Mouse (Mus musculus) limb, embryonic 14.5 days (tissue): ENCODE data around the gene Sema5b. TPM values are rescaled to one million over a fixed set of nuclear protein-coding genes. Genes with fewer than 3 reads are reported as not detected.
A peak's percentile ranks its signal among the peaks of the same experiment; 100 is the strongest.

Experiments
- ATAC-seq: fragments of 200-750 bp; cut with Nextera tagmentation; 2 replicates; pipeline ENCODE4 v1.8.0; 2017; ENCODE audit warnings: low read depth, moderate number of reproducible peaks, moderate TSS enrichment; ENCODE audit not compliant: low FRiP score
- DNase-seq: peaks from one replicate; pipeline ENCODE4 v3.0.0-alpha.2; 2015; ENCODE audit warnings: low spot score
- H3K27ac ChIP-seq: fragments of 300-500 bp; sonication (generic); replicated peaks from 2 replicates; pipeline ENCODE4 v1.5.1; 2014; ENCODE audit warnings: low read depth, mild to moderate bottlenecking, low read length, moderate library complexity, mixed read lengths
- H3K27me3 ChIP-seq: fragments of 300-500 bp; sonication (generic); 2 replicates; pipeline ENCODE4 v1.6.1; 2014; ENCODE audit warnings: low read length, mixed read lengths; ENCODE audit not compliant: control insufficient read depth, insufficient read depth
- H3K36me3 ChIP-seq: fragments of 300-500 bp; sonication (generic); 2 replicates; pipeline ENCODE4 v1.6.1; 2014; ENCODE audit warnings: mild to moderate bottlenecking, low read length, moderate library complexity, mixed read lengths; ENCODE audit not compliant: control insufficient read depth, insufficient read depth
- H3K4me1 ChIP-seq: fragments of 300-500 bp; sonication (generic); 2 replicates; pipeline ENCODE4 v1.6.1; 2014; ENCODE audit warnings: antibody characterized with exemption, low read length, mixed read lengths; ENCODE audit not compliant: control insufficient read depth, insufficient read depth
- H3K4me2 ChIP-seq: fragments of 300-500 bp; sonication (generic); replicated peaks from 2 replicates; pipeline ENCODE4 v1.6.1; 2014; ENCODE audit warnings: low read depth, mild to moderate bottlenecking, low read length, moderate library complexity; ENCODE audit not compliant: severe bottlenecking
- H3K4me3 ChIP-seq: fragments of 300-500 bp; sonication (generic); replicated peaks from 2 replicates; pipeline ENCODE4 v1.5.1; 2014; ENCODE audit warnings: low read length
- H3K9ac ChIP-seq: fragments of 300-500 bp; sonication (generic); 2 replicates; pipeline ENCODE4 v1.6.1; 2014; ENCODE audit warnings: mild to moderate bottlenecking, low read depth, low read length, moderate library complexity; ENCODE audit not compliant: severe bottlenecking
- H3K9me3 ChIP-seq: fragments of 300-500 bp; sonication (generic); 2 replicates; pipeline ENCODE4 v1.6.1; 2016; ENCODE audit warnings: low read length; ENCODE audit not compliant: control insufficient read depth
- POLR2A ChIP-seq: fragments of 200-500 bp; IDR thresholded peaks from 2 replicates; pipeline ENCODE4 v1.8.0; 2012; ENCODE audit warnings: inconsistent platforms, mild to moderate bottlenecking, moderate library complexity, borderline replicate concordance; ENCODE audit not compliant: insufficient read depth, insufficient read length; ENCODE audit errors: extremely low read depth
- WGBS: fragments of 180-500 bp; shearing (Covaris S2); extraction: QIAGEN DNeasy Blood & Tissue Kit; methylation state at CpG from one replicate; pipeline ENCODE4 v1.1.7; 2014; 5-methylcytosine and 5-hydroxymethylcytosine counted together
- polyA plus RNA-seq, 2 experiments: library from polyadenylated mRNA; depleted of rRNA in 1 of 2; stranded (reverse) in 1 of 2; unstranded in 1 of 2; fragments of >200 nt; fragmentation: Nextera tagmentation in 1 of 2; extraction: Ambion mirVana in 1 of 2; gene quantifications; 2 replicates each; pipeline versions ENCODE4 v1.2.1 to v1.2.3; 2012 to 2014

The Sema5b gene
- polyA plus RNA-seq, 2 experiments: 4.2 to 17.4 TPM

DNA sequence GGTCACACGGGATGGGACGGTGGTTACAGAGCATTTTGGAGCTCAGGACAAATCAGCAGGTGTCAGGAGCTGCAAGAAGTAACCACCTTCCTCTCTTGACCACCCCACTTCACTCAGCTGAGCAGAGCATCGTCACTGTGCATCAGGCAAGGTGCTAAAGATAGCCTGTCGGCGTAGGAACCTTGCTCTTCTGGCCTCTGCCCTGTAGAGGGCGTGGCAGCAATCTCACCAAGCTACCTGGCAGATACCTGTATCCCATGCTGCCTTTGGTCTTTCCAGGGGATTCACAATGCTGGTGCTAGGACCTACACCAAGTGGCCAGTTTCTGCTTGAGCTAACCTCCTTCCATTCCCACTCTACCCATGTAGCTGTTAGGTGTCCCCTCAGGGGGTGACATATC is 55.3 kb downstream of the Sema5b start:
- H3K9me3 ChIP-seq: peaks cover 3% of the 10 kb centered on the region; the same call in 1 of the 2 replicates
- WGBS: 63% methylated on average over 6 of the region's 6 CpGs
- no peak for TF ChIP-seq POLR2A
- H3K4me2 ChIP-seq: no peak overlapping the region
- no peak overlapping the region for H3K4me3 ChIP-seq
- no peaks in the 10 kb centered on the region for H3K36me3 ChIP-seq
- H3K27me3 ChIP-seq: no peaks in the 10 kb centered on the region
- DNase-seq: no peak
- H3K27ac ChIP-seq: no peak overlapping the region
- peaks cover 39% of the 10 kb centered on the region for H3K4me1 ChIP-seq
- no peak overlapping the region for H3K9ac ChIP-seq
- ATAC-seq: no peak

DNA sequence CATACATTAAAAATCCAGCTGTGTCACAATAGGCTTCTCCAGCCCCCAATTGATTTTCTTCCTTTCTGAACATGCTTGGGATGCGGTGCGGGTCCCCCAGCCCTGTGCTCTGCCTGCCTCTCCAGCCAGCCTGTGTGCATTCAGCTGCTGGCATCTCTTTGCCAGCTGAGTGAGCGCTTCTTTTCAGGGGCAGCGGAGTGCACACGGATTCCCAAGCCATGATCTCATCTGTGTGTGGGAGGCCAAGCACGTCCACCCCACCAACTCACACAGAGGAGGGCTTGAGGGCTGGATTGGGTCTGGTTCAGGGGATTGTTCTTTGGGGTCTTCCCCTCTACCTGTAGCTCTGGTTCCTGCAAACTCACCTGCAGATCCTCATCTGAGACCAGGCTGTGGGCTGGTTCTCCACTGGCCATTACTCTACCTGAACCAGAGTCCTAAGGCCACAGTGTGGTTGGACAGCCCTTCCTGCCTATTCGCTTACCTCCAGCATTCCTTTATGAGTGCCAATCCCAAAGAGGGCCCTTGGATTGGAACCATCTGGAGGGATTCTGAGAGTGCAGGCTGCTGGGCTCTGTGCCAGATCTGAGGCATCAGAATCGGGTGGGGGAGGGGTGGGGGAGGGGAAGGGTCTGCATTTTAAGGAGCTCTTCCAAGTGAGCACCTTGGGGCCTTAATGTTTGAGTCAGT is 55.9 kb downstream of the Sema5b start:
- H3K4me3 ChIP-seq: no peak overlapping the region
- TF ChIP-seq POLR2A: no peak
- peaks cover 3% of the 10 kb centered on the region; the same call in 1 of the 2 replicates for H3K9me3 ChIP-seq
- H3K27ac ChIP-seq: no peak overlapping the region
- H3K4me1 ChIP-seq: peaks cover 36% of the 10 kb centered on the region
- no peaks in the 10 kb centered on the region for H3K27me3 ChIP-seq
- ATAC-seq: peak; percentile 55; the same call in 1 of the 2 replicates
- no peak overlapping the region for H3K4me2 ChIP-seq
- 43% methylated on average over 8 of the region's 8 CpGs for WGBS
- H3K9ac ChIP-seq: no peak overlapping the region
- no peaks in the 10 kb centered on the region for H3K36me3 ChIP-seq
- peak; percentile 55 for DNase-seq

DNA sequence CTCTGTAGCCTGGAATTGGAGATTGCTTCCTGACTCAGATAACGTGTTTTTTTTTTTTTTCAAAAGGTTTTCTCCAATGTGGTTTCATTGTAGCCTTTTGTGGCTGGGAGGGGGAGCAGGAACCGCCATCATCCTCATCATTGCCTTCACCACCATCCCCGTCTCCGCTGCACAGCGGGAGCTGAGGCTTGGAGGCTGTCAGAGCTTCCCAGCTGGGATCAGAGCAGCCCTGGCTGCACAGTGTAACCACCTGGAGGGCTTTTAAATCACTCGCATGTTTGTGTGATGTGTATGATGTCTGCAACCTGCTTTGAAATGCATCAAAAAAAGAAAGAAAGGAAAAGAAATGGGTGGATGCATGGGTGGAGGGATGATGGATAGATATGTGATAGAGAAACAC is 57.0 kb downstream of the Sema5b start:
- no peaks in the 10 kb centered on the region for H3K27me3 ChIP-seq
- TF ChIP-seq POLR2A: no peak
- WGBS: 9% methylated on average over 6 of the region's 6 CpGs
- H3K9me3 ChIP-seq: peaks cover 3% of the 10 kb centered on the region; the same call in 1 of the 2 replicates
- DNase-seq (no peak), ATAC-seq (no peak)
- H3K4me1 ChIP-seq: peaks cover 24% of the 10 kb centered on the region
- no peak overlapping the region for H3K27ac ChIP-seq
- no peak overlapping the region for H3K9ac ChIP-seq
- H3K36me3 ChIP-seq: no peaks in the 10 kb centered on the region
- H3K4me3 ChIP-seq: no peak overlapping the region
- H3K4me2 ChIP-seq: no peak overlapping the region

DNA sequence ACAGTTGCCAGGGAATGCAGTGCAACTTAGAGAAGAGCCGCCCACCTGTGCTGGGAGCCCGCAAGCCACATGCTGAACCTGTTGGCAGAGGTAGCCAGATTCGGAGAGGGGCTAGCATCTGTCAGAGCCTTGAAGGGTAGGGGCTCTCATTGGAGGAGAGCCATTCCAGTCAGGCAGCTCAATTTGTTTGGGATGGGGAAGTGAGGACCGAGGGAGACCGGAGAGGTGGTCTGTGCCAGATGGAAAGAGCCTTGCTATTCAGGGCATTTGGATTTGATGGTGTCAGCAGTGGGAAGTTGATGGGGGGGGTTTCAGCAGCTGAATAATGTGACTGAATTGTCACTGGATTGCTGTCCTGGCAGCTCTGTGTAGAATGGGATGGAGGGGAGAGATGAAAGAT is 57.9 kb downstream of the Sema5b start:
- WGBS: 42% methylated on average over 5 of the region's 5 CpGs
- H3K36me3 ChIP-seq: no peaks in the 10 kb centered on the region
- no peak overlapping the region for H3K4me3 ChIP-seq
- H3K4me1 ChIP-seq: peaks cover 28% of the 10 kb centered on the region
- DNase-seq (no peak), ATAC-seq (no peak)
- H3K4me2 ChIP-seq: no peak overlapping the region
- TF ChIP-seq POLR2A: no peak
- no peak overlapping the region for H3K27ac ChIP-seq
- no peaks in the 10 kb centered on the region for H3K9me3 ChIP-seq
- H3K27me3 ChIP-seq: no peaks in the 10 kb centered on the region
- H3K9ac ChIP-seq: no peak overlapping the region

DNA sequence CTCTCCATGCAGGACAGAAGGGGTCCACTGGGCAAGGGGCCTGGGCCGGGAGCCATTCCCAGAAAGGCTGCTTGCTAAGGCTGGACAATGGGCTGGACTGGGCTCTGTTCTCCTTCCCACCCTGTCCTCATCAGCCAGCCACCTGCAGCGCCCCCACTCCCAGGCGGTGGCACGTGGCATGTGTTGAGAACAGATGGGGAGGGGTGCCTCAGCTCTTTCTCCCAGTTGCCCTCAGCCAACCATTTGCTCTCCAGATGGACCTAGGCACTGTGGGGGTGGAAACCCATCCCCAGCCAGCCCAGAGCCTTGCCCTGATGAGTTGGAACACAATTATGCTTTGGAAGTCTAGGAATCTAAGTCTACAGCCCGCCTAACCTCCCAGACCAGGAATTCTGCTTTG is 59.3 kb downstream of the Sema5b start:
- Histone ChIP-seq H3K4me1 (peaks cover 29% of the 10 kb centered on the region), H3K27ac (no peak overlapping the region)

More for the DNA sequence above, 59.3 kb downstream of the Sema5b start:
- TF ChIP-seq POLR2A: no peak
- Histone ChIP-seq H3K9ac (no peak overlapping the region), H3K27me3 (no peaks in the 10 kb centered on the region), H3K4me2 (no peak overlapping the region), H3K36me3 (no peaks in the 10 kb centered on the region), H3K4me3 (no peak overlapping the region), H3K9me3 (no peaks in the 10 kb centered on the region)
- no peak for ATAC-seq
- WGBS: 73% methylated on average over 5 of the region's 5 CpGs
- DNase-seq: no peak
